Mouse (Mus musculus): ENCODE results near the gene Mcm6. TPM values are rescaled to one million over a fixed set of nuclear protein-coding genes. Genes with fewer than 3 reads are reported as not detected.

The Mcm6 gene
- polyA plus RNA-seq, 1 experiment, result 7.3 TPM

- Histone ChIP-seq H3K4me1 (ENCODE audit: control insufficient read depth, insufficient read depth, insufficient read length, low read length) (peaks cover 8% of the 10 kb centered on the region; the same call in 1 of the 2 replicates), H3K27ac (ENCODE audit: insufficient read depth, low read depth, low read length) (no peak overlapping the region), H3K27me3 (ENCODE audit: control insufficient read depth, insufficient read depth, low read length) (no peaks in the 10 kb centered on the region), H3K4me3 (ENCODE audit: low read depth, low read length) (no peak overlapping the region), H3K36me3 (ENCODE audit: control insufficient read depth, insufficient read depth, low read length) (peaks cover 35% of the 10 kb centered on the region)
- 85% methylated on average over 3 of the region's 3 CpGs for WGBS
- TF ChIP-seq POLR2A (IDR thresholded peaks at IDR 0.05; ENCODE audit: low read depth, low read length) (no peak), CTCF (IDR thresholded peaks at IDR 0.05; ENCODE audit: extremely low read depth, insufficient read length, insufficient replicate concordance, low read depth, low read length) (no peak)
Measured at GRCm38 (mm10) chr1:128309043-128309442, 50.4 kb downstream of the Mcm6 start.

- 92% methylated on average over 16 of the region's 16 CpGs for WGBS
- no peaks in the 10 kb centered on the region for H3K27me3 ChIP-seq (ENCODE audit: control insufficient read depth, insufficient read depth, low read length)
- no peak overlapping the region for H3K4me3 ChIP-seq (ENCODE audit: low read depth, low read length)
- H3K4me1 ChIP-seq (ENCODE audit: control insufficient read depth, insufficient read depth, insufficient read length, low read length), result no peaks in the 10 kb centered on the region
- H3K36me3 ChIP-seq (ENCODE audit: control insufficient read depth, insufficient read depth, low read length), result peaks cover 42% of the 10 kb centered on the region
- no peak overlapping the region for H3K27ac ChIP-seq (ENCODE audit: insufficient read depth, low read depth, low read length)
- TF ChIP-seq CTCF (IDR thresholded peaks at IDR 0.05; ENCODE audit: extremely low read depth, insufficient read length, insufficient replicate concordance, low read depth, low read length) (no peak), POLR2A (IDR thresholded peaks at IDR 0.05; ENCODE audit: low read depth, low read length) (no peak)
Measured at GRCm38 (mm10) chr1:128303900-128304299, 55.6 kb downstream of the Mcm6 start.

DNA sequence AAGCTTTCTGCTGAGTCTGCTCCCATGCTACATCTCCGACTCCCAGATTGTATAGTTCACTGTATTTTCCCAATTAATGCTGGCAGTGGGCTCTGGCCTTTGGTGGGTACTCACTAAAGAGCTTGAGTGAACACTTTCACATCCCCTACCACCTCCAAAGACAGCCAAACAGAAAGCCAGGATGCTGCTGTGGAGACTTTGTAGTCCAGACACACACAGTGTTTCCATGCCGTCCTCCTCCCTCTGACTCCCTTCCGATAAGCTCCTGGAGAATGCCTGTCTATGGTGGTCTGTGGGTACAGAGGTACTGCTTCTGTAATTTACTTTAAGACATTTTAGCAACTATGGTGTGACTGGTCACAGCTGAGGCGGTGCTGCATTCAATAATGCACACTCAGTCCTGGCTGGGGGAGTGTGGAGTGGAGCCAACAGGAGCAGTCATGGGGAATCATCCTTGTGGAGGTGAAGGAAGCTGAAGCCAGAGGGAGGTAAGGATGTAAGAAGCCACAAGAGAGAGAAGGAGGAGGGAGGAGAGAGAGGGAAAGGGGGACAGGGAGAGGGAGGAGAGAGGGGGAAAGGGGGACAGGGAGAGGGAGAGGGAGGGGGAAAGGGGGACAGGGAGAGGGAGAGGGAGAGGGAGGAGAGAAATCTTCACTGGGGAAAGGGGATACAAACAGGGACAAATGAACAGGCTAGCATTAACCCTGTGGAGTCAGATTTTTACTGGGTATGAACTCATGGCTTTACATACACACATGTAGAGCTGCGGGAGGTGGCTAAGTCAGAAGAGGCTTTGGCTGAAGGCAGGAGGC, 63.5 kb downstream of the Mcm6 start:
- Histone ChIP-seq H3K27me3 (ENCODE audit: control insufficient read depth, insufficient read depth, low read length) (no peaks in the 10 kb centered on the region), H3K4me3 (ENCODE audit: low read depth, low read length) (no peak overlapping the region), H3K36me3 (ENCODE audit: control insufficient read depth, insufficient read depth, low read length) (peaks cover 48% of the 10 kb centered on the region), H3K4me1 (ENCODE audit: control insufficient read depth, insufficient read depth, insufficient read length, low read length) (no peaks in the 10 kb centered on the region), H3K27ac (ENCODE audit: insufficient read depth, low read depth, low read length) (no peak overlapping the region)
- TF ChIP-seq POLR2A (IDR thresholded peaks at IDR 0.05; ENCODE audit: low read depth, low read length) (no peak), CTCF (IDR thresholded peaks at IDR 0.05; ENCODE audit: extremely low read depth, insufficient read length, insufficient replicate concordance, low read depth, low read length) (no peak)
- WGBS, result 83% methylated on average over 5 of the region's 5 CpGs

DNA sequence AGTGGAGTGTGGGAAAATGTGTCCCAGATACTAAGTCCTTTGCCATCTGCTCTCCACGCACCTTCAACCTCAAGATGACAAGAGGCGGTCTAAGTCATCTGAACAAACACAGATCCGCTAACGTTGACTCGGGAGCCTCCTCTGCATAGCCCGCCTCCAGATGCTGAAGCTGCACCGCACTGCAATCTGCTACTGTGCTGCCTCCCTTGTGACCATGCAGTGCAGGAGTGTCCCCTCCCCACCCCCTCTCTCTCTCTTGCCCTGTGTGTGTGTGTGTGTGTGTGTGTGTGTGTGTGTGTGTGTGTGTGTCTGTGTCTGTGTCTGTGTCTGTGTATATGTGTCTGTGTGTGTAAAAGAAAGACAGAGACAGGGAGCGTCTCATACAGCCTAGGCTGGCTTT, 64.2 kb downstream of the Mcm6 start:
- Histone ChIP-seq H3K4me3 (ENCODE audit: low read depth, low read length) (no peak overlapping the region), H3K36me3 (ENCODE audit: control insufficient read depth, insufficient read depth, low read length) (peaks cover 46% of the 10 kb centered on the region), H3K27me3 (ENCODE audit: control insufficient read depth, insufficient read depth, low read length) (no peaks in the 10 kb centered on the region), H3K4me1 (ENCODE audit: control insufficient read depth, insufficient read depth, insufficient read length, low read length) (no peaks in the 10 kb centered on the region), H3K27ac (ENCODE audit: insufficient read depth, low read depth, low read length) (no peak overlapping the region)
- 63% methylated on average over 8 of the region's 8 CpGs for WGBS
- TF ChIP-seq POLR2A (IDR thresholded peaks at IDR 0.05; ENCODE audit: low read depth, low read length), result no peak
- no peak for TF ChIP-seq CTCF (IDR thresholded peaks at IDR 0.05; ENCODE audit: extremely low read depth, insufficient read length, insufficient replicate concordance, low read depth, low read length)

DNA sequence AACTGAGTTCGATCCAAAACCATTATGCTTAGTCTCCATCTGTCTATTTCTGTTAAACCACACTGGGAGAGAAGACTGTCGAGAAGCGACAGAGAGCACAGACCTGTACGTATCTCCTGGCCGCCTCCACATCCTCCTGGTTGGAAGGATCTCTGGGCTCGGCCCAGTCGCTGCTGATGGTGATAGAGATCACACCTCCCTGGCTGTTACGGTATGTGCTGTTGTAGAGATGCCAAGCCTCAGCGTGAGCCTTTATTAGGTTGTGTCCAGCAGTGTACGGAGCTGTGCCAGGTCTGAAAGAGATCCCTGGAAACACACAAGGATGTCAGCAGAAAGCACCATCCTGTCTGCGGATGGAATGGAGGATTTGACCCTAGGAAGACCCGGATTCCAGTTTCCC, 65.9 kb downstream of the Mcm6 start:
- Histone ChIP-seq H3K36me3 (ENCODE audit: control insufficient read depth, insufficient read depth, low read length) (peaks cover 50% of the 10 kb centered on the region), H3K4me1 (ENCODE audit: control insufficient read depth, insufficient read depth, insufficient read length, low read length) (no peaks in the 10 kb centered on the region), H3K27ac (ENCODE audit: insufficient read depth, low read depth, low read length) (no peak overlapping the region), H3K4me3 (ENCODE audit: low read depth, low read length) (no peak overlapping the region), H3K27me3 (ENCODE audit: control insufficient read depth, insufficient read depth, low read length) (no peaks in the 10 kb centered on the region)
- 88% methylated on average over 12 of the region's 12 CpGs for WGBS
- TF ChIP-seq POLR2A (IDR thresholded peaks at IDR 0.05; ENCODE audit: low read depth, low read length), result no peak
- TF ChIP-seq CTCF (IDR thresholded peaks at IDR 0.05; ENCODE audit: extremely low read depth, insufficient read length, insufficient replicate concordance, low read depth, low read length), result no peak

- no peaks in the 10 kb centered on the region for H3K4me1 ChIP-seq (ENCODE audit: control insufficient read depth, insufficient read depth, insufficient read length, low read length)
- TF ChIP-seq POLR2A (IDR thresholded peaks at IDR 0.05; ENCODE audit: low read depth, low read length) (no peak), CTCF (IDR thresholded peaks at IDR 0.05; ENCODE audit: extremely low read depth, insufficient read length, insufficient replicate concordance, low read depth, low read length) (no peak)
- H3K27me3 ChIP-seq (ENCODE audit: control insufficient read depth, insufficient read depth, low read length), result no peaks in the 10 kb centered on the region
- 90% methylated on average over 5 of the region's 5 CpGs for WGBS
- no peak overlapping the region for H3K27ac ChIP-seq (ENCODE audit: insufficient read depth, low read depth, low read length)
- no peak overlapping the region for H3K4me3 ChIP-seq (ENCODE audit: low read depth, low read length)
- H3K36me3 ChIP-seq (ENCODE audit: control insufficient read depth, insufficient read depth, low read length), result peaks cover 62% of the 10 kb centered on the region
Measured at GRCm38 (mm10) chr1:128290295-128290694, 69.2 kb downstream of the Mcm6 start.

- no peak overlapping the region for H3K27ac ChIP-seq (ENCODE audit: insufficient read depth, low read depth, low read length)
- 86% methylated on average over 9 of the region's 9 CpGs for WGBS
- peaks cover 57% of the 10 kb centered on the region for H3K36me3 ChIP-seq (ENCODE audit: control insufficient read depth, insufficient read depth, low read length)
- no peaks in the 10 kb centered on the region for H3K27me3 ChIP-seq (ENCODE audit: control insufficient read depth, insufficient read depth, low read length)
- TF ChIP-seq CTCF (IDR thresholded peaks at IDR 0.05; ENCODE audit: extremely low read depth, insufficient read length, insufficient replicate concordance, low read depth, low read length), result no peak
- no peak for TF ChIP-seq POLR2A (IDR thresholded peaks at IDR 0.05; ENCODE audit: low read depth, low read length)
- no peak overlapping the region for H3K4me3 ChIP-seq (ENCODE audit: low read depth, low read length)
- no peaks in the 10 kb centered on the region for H3K4me1 ChIP-seq (ENCODE audit: control insufficient read depth, insufficient read depth, insufficient read length, low read length)
Measured at GRCm38 (mm10) chr1:128285136-128285535, 74.3 kb downstream of the Mcm6 start.

Measured in small intestine, adult 2 months (tissue).